Mouse (Mus musculus) small intestine, adult 2 months (tissue): ENCODE measurements around the gene Olfr559. TPM values are rescaled to one million over a fixed set of nuclear protein-coding genes. Genes with fewer than 3 reads are reported as not detected.

Source experiments
- H3K27ac ChIP-seq: fragments of 200-500 bp; 2 replicates; pipeline ENCODE4 v1.5.1; 2012; ENCODE audit warnings: low read depth, low read length, control low read depth, inconsistent platforms; ENCODE audit not compliant: insufficient read depth
- H3K27me3 ChIP-seq: fragments of 200-500 bp; 2 replicates; pipeline ENCODE4 v1.6.1; 2012; ENCODE audit warnings: mild to moderate bottlenecking, moderate library complexity, low read length, inconsistent platforms; ENCODE audit not compliant: control insufficient read depth, insufficient read depth
- H3K36me3 ChIP-seq: fragments of 200-500 bp; 2 replicates; pipeline ENCODE4 v1.6.1; 2012; ENCODE audit warnings: mild to moderate bottlenecking, low read length, control low read depth, inconsistent platforms; ENCODE audit not compliant: control insufficient read depth, insufficient read depth
- H3K4me1 ChIP-seq: fragments of 200-500 bp; 2 replicates; pipeline ENCODE4 v1.6.1; 2012; ENCODE audit warnings: low read length, inconsistent platforms, mixed read lengths; ENCODE audit not compliant: control insufficient read depth, insufficient read depth, insufficient read length
- H3K4me3 ChIP-seq: fragments of 200-500 bp; 2 replicates; pipeline ENCODE4 v1.5.1; 2012; ENCODE audit warnings: low read depth, mild to moderate bottlenecking, control low read depth, inconsistent platforms, low read length, moderate library complexity
- CTCF ChIP-seq: fragments of 200-500 bp; IDR thresholded peaks from 2 replicates; pipeline ENCODE4 v1.5.1; 2012; ENCODE audit warnings: low read depth, mild to moderate bottlenecking, control low read depth, inconsistent platforms, low read length, moderate library complexity, mixed read lengths; ENCODE audit not compliant: insufficient replicate concordance, insufficient read length; ENCODE audit errors: extremely low read depth
- POLR2A ChIP-seq: fragments of 200-500 bp; IDR thresholded peaks from 2 replicates; pipeline ENCODE4 v1.6.1; 2012; ENCODE audit warnings: low read depth, mild to moderate bottlenecking, control low read depth, inconsistent platforms, low read length, moderate library complexity
- WGBS: fragments of 180-500 bp; shearing (Covaris S2); methylation state at CpG from one replicate; pipeline ENCODE4 v1.1.7; 2018; 5-methylcytosine and 5-hydroxymethylcytosine counted together
- polyA plus RNA-seq: library from polyadenylated mRNA; depleted of rRNA; stranded (reverse); fragments of >200 nt; gene quantifications from 2 replicates; pipeline ENCODE4 v1.2.3, GENCODE M21; 2012; rRNA removed

Gene Olfr559
- polyA plus RNA-seq, 1 experiment = not detected

DNA sequence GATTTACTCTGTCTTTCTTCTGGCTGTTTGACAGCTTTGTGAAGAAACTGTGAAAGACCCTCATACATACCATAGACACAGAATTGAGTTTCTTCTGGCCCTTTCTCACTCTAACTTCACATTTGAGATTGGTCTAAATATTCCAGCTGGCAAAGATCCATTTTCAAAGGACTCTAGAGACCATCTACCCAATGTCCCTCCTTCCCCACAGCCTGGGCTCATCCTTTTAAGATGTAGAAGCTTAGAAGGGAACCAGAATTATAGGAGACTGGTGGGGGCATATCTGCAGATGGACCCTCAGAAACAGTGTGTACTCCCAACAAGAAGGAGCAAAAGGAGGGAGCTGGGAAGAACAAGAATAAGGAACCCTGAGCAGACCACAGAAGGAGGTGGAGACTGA is 25.4 kb downstream of the Olfr559 start, which contains the start of gene Olfr558:
Olfr558 (plus strand) TSS at position 301 of the 400 bp plus-strand sequence.
- TF ChIP-seq POLR2A (no peak), CTCF (no peak)
- Histone ChIP-seq H3K4me1 (no peaks in the 10 kb centered on the region), H3K27ac (no peak within 1 kb of the TSS), H3K4me3 (no peak within 1 kb of the TSS), H3K36me3 (no peaks in the 10 kb centered on the region), H3K27me3 (no peaks in the 10 kb centered on the region)

DNA sequence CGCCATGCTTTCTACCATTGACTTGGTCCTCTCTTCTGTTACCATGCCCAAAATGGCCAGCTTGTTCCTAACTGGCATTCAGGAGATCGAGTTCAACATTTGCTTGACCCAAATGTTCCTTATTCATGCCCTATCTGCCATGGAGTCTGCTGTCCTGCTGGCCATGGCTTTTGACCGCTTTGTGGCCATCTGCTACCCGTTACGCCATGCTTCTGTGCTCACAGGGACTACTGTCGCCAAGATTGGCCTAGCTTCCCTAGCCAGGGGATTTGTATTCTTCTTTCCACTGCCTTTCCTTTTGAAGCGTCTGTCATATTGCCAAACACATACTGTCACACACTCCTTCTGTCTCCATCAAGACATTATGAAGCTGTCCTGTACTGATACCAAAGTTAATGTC is 28.8 kb downstream of the Olfr559 start:
- Histone ChIP-seq H3K36me3 (no peaks in the 10 kb centered on the region), H3K27me3 (no peaks in the 10 kb centered on the region), H3K4me3 (no peak overlapping the region), H3K27ac (no peak overlapping the region), H3K4me1 (no peaks in the 10 kb centered on the region)
- no peak for TF ChIP-seq CTCF
- TF ChIP-seq POLR2A = no peak
- 90% methylated on average over 7 of the region's 7 CpGs for WGBS

DNA sequence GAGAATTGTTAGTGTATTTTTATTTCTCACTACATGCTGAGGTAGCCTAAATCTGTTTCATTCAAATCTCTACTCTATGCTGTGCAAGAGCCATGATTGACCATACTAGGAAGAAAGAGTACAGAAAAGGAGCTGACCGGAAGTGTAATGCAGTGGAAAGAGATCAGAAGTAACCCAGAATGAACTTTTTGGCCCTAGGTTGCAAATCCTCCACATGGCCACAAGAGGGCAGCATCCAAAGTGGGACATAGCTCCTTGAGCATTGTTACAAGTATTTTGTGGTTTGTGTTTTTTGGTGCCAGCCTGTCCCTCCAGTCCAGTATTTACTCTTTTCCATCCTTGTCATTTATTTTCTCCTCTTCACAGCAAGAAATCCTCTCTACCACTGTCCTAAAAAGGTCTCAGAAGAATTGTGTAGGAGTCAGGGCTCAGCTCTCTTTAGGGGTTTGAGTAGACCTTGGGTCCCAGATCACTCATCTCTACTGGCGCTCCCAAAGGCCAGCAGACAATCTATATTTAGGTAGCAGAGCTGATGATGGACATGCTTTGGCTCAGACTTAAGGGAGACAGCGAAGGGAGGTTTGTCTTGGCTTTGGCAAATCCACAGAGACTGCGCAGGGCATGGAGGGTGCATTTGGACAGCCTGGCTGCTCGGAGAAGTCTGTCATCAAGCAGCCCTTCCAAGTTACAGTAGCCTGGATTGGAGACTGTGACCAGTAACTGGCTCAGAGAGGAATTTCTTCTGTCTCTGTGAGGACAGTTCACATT is 31.7 kb downstream of the Olfr559 start, which contains the start of gene Olfr557:
Olfr557 (plus strand) TSS at position 553 of the 768 bp plus-strand sequence.
- Histone ChIP-seq H3K36me3 (no peaks in the 10 kb centered on the region), H3K27me3 (no peaks in the 10 kb centered on the region), H3K27ac (no peak within 1 kb of the TSS), H3K4me3 (no peak within 1 kb of the TSS), H3K4me1 (no peaks in the 10 kb centered on the region)
- TF ChIP-seq POLR2A (no peak), CTCF (peak; percentile 13; the same call in 1 of the 2 replicates)
- WGBS = 77% methylated on average over 5 of the region's 5 CpGs

DNA sequence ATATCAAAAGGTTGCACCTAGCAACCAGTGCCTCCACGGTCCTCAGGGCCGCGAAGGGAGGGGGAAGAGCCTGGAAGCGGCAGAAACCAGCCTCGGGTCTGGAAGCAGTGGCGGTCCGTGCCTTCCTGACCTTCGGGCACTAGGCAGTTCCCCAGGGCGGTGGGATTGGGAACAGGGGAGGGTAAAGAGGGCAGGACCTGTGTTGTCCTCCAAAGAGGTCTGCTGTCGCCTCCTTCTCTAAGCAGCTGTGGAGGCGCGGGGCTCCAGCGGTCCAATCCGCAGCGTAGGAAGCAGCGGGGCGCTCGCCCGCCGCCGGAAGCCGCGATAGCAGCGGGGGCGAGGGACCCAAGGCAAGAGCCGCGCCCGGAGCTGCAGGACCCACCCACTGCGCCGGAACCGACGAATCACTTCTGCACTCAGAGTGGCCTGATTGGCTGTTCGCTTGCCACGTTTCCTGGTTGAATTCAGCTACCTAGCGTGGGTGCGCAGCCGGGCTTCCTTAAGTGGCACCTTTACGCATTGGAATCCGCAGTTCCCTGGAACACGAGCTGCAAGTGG is 40.3 kb downstream of the Olfr559 start, which contains the start of gene Trim68:
Trim68 (minus strand) TSS at position 384 of the 558 bp plus-strand sequence.
- Histone ChIP-seq H3K4me3 (peak within 1 kb of the TSS; percentile 87), H3K27me3 (no peaks in the 10 kb centered on the region), H3K4me1 (no peaks in the 10 kb centered on the region), H3K36me3 (no peaks in the 10 kb centered on the region), H3K27ac (peak within 1 kb of the TSS; percentile 25)
- WGBS = under 1% methylated on average over 39 of the region's 40 CpGs
- no peak for TF ChIP-seq CTCF
- peak; percentile 26; the same call in 1 of the 2 replicates for TF ChIP-seq POLR2A

DNA sequence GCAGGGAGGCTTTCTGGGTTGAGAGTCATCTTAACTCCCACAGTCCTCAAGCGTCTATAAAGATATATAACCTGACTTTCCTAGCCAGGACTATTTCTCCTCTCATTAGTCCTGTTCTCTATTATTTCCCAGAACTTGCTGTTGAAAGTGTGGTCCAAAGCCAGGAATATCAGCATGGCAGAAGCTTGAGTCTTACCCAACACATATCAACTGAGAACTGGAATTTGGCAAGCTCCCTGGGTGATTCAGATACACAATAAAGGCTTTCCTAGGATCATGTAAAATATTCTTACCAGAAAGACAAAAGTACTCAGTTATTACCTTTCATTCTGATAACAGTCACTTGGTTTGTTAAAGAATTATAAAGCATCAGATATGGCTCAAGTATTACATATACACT is 45.4 kb downstream of the Olfr559 start:
- WGBS = 88% methylated on average over 1 of the region's 1 CpGs

GRCm38 (mm10) chr7:102676225-102676624 is 51.1 kb downstream of the Olfr559 start:
- no peak overlapping the region for H3K4me3 ChIP-seq
- no peak overlapping the region for H3K27ac ChIP-seq
- H3K27me3 ChIP-seq = no peaks in the 10 kb centered on the region
- 81% methylated on average over 2 of the region's 2 CpGs for WGBS
- H3K36me3 ChIP-seq = no peaks in the 10 kb centered on the region
- no peaks in the 10 kb centered on the region for H3K4me1 ChIP-seq
- TF ChIP-seq POLR2A (no peak), CTCF (no peak)

More for the DNA sequence above, 45.4 kb downstream of the Olfr559 start:
- H3K4me1 ChIP-seq = no peaks in the 10 kb centered on the region
- H3K27me3 ChIP-seq = no peaks in the 10 kb centered on the region
- no peak overlapping the region for H3K4me3 ChIP-seq
- H3K27ac ChIP-seq = no peak overlapping the region
- TF ChIP-seq POLR2A (no peak), CTCF (no peak)
- H3K36me3 ChIP-seq = no peaks in the 10 kb centered on the region

Other genes starting within 250 kb of the Olfr559 start
- gene Olfr543, start 245.8 kb downstream of the Olfr559 start, polyA plus RNA-seq = not detected in 2 replicates
- not detected in 2 replicates for gene Olfr544, start 239.2 kb downstream of the Olfr559 start, polyA plus RNA-seq
- not detected in 2 replicates for gene Olfr545, start 227.9 kb downstream of the Olfr559 start, polyA plus RNA-seq
- not detected in 2 replicates for gene Olfr547, start 192.7 kb downstream of the Olfr559 start, polyA plus RNA-seq
- gene Olfr548-ps1, start 186.6 kb downstream of the Olfr559 start, polyA plus RNA-seq = not detected in 2 replicates
- not detected in 2 replicates for gene Olfr549, start 177.6 kb downstream of the Olfr559 start, polyA plus RNA-seq
- gene Trim21, start 162.0 kb downstream of the Olfr559 start, polyA plus RNA-seq = 1.6 and 2.0 TPM in 2 replicates
- not detected in 2 replicates for gene Olfr550, start 156.0 kb downstream of the Olfr559 start, polyA plus RNA-seq
- not detected in 2 replicates for gene Olfr551, start 135.6 kb downstream of the Olfr559 start, polyA plus RNA-seq
- gene Olfr552, start 129.7 kb downstream of the Olfr559 start, polyA plus RNA-seq = not detected in 2 replicates
- gene Olfr553, start 109.3 kb downstream of the Olfr559 start, polyA plus RNA-seq = not detected in 2 replicates
- gene Olfr554, start 89.1 kb downstream of the Olfr559 start, polyA plus RNA-seq = not detected in 2 replicates
- gene Olfr555, start 68.7 kb downstream of the Olfr559 start, polyA plus RNA-seq = not detected in 2 replicates
- not detected in 2 replicates for gene Olfr556, start 62.6 kb downstream of the Olfr559 start, polyA plus RNA-seq
- gene Trim68, start 40.2 kb downstream of the Olfr559 start, polyA plus RNA-seq = 1.7 and 2.2 TPM in 2 replicates
- not detected in 2 replicates for gene Olfr557, start 31.6 kb downstream of the Olfr559 start, polyA plus RNA-seq
- 0.11 and 0.63 TPM in 2 replicates for gene Olfr558, start 25.3 kb downstream of the Olfr559 start, polyA plus RNA-seq
- gene Olfr33, start 8.4 kb downstream of the Olfr559 start, polyA plus RNA-seq = not detected in 2 replicates
- gene Olfr560, start 31.9 kb upstream of the Olfr559 start, polyA plus RNA-seq = not detected in 2 replicates
- gene Olfr78, start 32.0 kb upstream of the Olfr559 start, polyA plus RNA-seq = 0.55 and 0.71 TPM in 2 replicates
- gene Olfr561, start 43.7 kb upstream of the Olfr559 start, polyA plus RNA-seq = not detected in 2 replicates
- not detected in 2 replicates for gene Olfr564, start 76.0 kb upstream of the Olfr559 start, polyA plus RNA-seq
- gene Olfr566, start 131.3 kb upstream of the Olfr559 start, polyA plus RNA-seq = not detected in 2 replicates
- gene Olfr568, start 149.6 kb upstream of the Olfr559 start, polyA plus RNA-seq = not detected in 2 replicates
- gene Olfr569, start 163.4 kb upstream of the Olfr559 start, polyA plus RNA-seq = not detected in 2 replicates
- gene Olfr570, start 167.1 kb upstream of the Olfr559 start, polyA plus RNA-seq = not detected in 2 replicates
- gene Olfr571, start 190.0 kb upstream of the Olfr559 start, polyA plus RNA-seq = not detected in 2 replicates
- not detected in 2 replicates for gene Olfr572, start 196.9 kb upstream of the Olfr559 start, polyA plus RNA-seq
- gene Olfr573-ps1, start 215.1 kb upstream of the Olfr559 start, polyA plus RNA-seq = not detected in 2 replicates
- gene Olfr574, start 221.0 kb upstream of the Olfr559 start, polyA plus RNA-seq = not detected in 2 replicates
- gene Olfr575, start 231.3 kb upstream of the Olfr559 start, polyA plus RNA-seq = not detected in 2 replicates
- gene Olfr576, start 235.2 kb upstream of the Olfr559 start, polyA plus RNA-seq = not detected in 2 replicates
- gene Olfr577, start 248.5 kb upstream of the Olfr559 start, polyA plus RNA-seq = not detected in 2 replicates